Mouse (Mus musculus) G1E (cell line): Measurements from ENCODE around the gene Ndufs4.

Experiments
- CTCF ChIP-seq: IDR thresholded peaks from 2 replicates; pipeline ENCODE4 v1.5.1; 2012; ENCODE audit warnings: low read depth, low read length, inconsistent platforms, mixed read lengths
- POLR2AphosphoS5 ChIP-seq: IDR thresholded peaks from 2 replicates; pipeline ENCODE4 v1.6.1; 2012; ENCODE audit warnings: low read depth, low read length, inconsistent platforms; ENCODE audit not compliant: insufficient replicate concordance
- TAL1 ChIP-seq: conservative IDR thresholded peaks from 2 replicates; pipeline ENCODE4 v1.6.1; 2012; ENCODE audit warnings: low read depth, low read length, inconsistent platforms, mixed read lengths

DNA sequence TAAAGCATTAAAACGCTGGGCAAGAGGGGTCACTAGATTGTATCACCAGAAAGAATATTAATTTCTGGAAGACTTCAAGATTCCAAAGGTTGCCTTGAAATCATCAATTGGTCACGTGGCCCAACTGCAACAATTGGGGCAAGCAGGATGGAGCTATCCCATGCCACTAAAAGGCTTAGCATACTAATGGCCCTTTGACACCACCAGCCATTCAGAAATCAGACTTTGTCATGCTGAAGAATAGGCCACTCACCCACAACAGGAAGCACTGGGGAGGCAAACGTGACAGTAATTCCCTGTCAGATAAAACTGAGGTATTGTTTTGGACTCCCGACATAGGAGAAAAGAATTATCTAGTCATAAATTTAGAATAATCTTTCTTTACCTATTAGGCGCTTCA is 18.4 kb upstream of the Ndufs4 start:
- no peak for TF ChIP-seq CTCF
- no peak for TF ChIP-seq POLR2AphosphoS5
- no peak for TF ChIP-seq TAL1
